Mouse (Mus musculus): ENCODE results near the gene Homez.

DNA sequence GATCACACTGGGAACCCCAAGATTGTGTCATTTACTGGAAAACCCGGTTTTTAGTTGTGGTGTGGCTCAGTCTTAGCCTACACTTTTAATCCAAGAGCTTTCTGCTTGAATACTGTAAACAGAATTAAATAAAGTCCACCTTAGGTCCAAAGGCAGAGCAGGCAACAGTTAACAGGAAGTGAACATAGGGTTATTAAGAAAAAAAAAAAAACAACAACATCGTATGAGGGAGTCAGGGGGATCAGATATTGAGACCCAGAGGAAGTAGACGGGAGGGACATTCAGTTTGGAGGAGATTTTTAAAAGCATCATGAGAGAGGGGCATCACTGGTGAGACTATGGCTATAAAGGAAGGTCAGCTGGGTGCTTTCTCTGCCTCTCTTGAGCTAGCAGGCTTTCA lies 4.5 kb downstream of the Homez start:
- TF ChIP-seq CTCF (IDR thresholded peaks at IDR 0.05; ENCODE audit: borderline replicate concordance, insufficient read depth, low read depth, low read length) (no peak), POLR2A (IDR thresholded peaks at IDR 0.05; ENCODE audit: borderline replicate concordance, insufficient read depth, low read length) (no peak)

Data from cerebellum, adult 2 months (tissue).